Mouse (Mus musculus): ENCODE measurements around the gene Klhl10. TPM values are rescaled to one million over a fixed set of nuclear protein-coding genes. Genes with fewer than 3 reads are reported as not detected.

Klhl10 gene
- polyA plus RNA-seq, 1 experiment, result 0.90 TPM

DNA sequence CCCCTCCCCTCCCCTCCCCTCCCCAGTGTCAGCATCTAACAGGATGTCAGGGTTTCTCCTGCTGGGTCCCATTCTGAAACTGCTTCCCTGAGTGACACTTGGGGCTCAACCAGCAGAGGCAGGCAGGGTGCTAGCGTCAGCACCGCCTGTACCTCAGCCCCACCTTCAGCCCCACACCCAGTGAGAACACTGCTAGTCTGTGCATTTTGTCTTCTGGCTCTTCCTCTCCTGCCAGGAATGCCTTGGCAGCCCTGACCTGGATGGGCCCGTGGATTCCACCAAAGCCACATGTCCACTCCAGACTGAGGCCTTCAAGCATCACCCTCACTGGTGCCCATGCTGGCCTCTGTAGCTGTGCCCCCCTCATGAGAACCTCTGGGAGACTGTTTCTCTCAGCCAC lies 32.0 kb upstream of the Klhl10 start:
- no peaks in the 10 kb centered on the region for H3K27me3 ChIP-seq (ENCODE audit: control insufficient read depth, insufficient read depth, low read length, poor library complexity, severe bottlenecking)
- H3K4me1 ChIP-seq (ENCODE audit: control insufficient read depth, insufficient read depth, low read length), result no peaks in the 10 kb centered on the region
- H3K4me3 ChIP-seq (ENCODE audit: low read depth, low read length), result no peak overlapping the region
- no peak overlapping the region for H3K9ac ChIP-seq (ENCODE audit: low read depth, poor library complexity, severe bottlenecking)
- TF ChIP-seq POLR2A (IDR thresholded peaks at IDR 0.05; ENCODE audit: insufficient read depth, low read length), result no peak
- TF ChIP-seq CTCF (IDR thresholded peaks at IDR 0.05; ENCODE audit: low read depth, low read length), result no peak
- TF ChIP-seq EP300 (IDR thresholded peaks at IDR 0.05; ENCODE audit: insufficient read depth, low read depth, low read length), result no peak
- no peak overlapping the region for H3K27ac ChIP-seq (ENCODE audit: insufficient read depth, low read length)
- no peaks in the 10 kb centered on the region for H3K9me3 ChIP-seq (replicated peaks; ENCODE audit: control insufficient read depth, insufficient read depth, low read length, poor library complexity, severe bottlenecking)
- no peaks in the 10 kb centered on the region for H3K36me3 ChIP-seq (ENCODE audit: control insufficient read depth, insufficient read depth, low read length, poor library complexity, severe bottlenecking)

DNA sequence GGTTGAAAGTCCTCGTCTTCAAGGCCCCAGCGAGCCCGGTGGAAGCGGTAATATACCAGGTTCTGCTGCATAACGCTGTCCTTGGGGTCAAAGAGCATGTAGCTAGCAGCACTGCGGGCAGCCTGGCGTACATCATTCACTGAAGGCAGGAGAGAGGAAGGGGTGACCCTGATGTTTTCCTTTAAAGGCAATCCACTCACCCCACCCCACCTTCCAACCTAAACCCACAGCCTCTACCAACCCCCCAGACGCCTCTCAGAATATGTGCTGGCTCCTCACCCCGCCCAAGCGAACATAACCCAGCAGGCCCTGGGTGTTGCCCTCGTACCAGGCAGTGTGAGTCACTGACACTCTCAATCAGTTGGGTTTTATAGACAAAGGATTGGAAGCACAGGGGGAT lies 30.0 kb upstream of the Klhl10 start:
- Histone ChIP-seq H3K36me3 (ENCODE audit: control insufficient read depth, insufficient read depth, low read length, poor library complexity, severe bottlenecking) (no peaks in the 10 kb centered on the region), H3K4me1 (ENCODE audit: control insufficient read depth, insufficient read depth, low read length) (no peaks in the 10 kb centered on the region), H3K4me3 (ENCODE audit: low read depth, low read length) (no peak overlapping the region), H3K9ac (ENCODE audit: low read depth, poor library complexity, severe bottlenecking) (no peak overlapping the region), H3K27me3 (ENCODE audit: control insufficient read depth, insufficient read depth, low read length, poor library complexity, severe bottlenecking) (no peaks in the 10 kb centered on the region), H3K9me3 (replicated peaks; ENCODE audit: control insufficient read depth, insufficient read depth, low read length, poor library complexity, severe bottlenecking) (no peaks in the 10 kb centered on the region), H3K27ac (ENCODE audit: insufficient read depth, low read length) (no peak overlapping the region)
- TF ChIP-seq EP300 (IDR thresholded peaks at IDR 0.05; ENCODE audit: insufficient read depth, low read depth, low read length), result no peak
- no peak for TF ChIP-seq CTCF (IDR thresholded peaks at IDR 0.05; ENCODE audit: low read depth, low read length)
- no peak for TF ChIP-seq POLR2A (IDR thresholded peaks at IDR 0.05; ENCODE audit: insufficient read depth, low read length)

DNA sequence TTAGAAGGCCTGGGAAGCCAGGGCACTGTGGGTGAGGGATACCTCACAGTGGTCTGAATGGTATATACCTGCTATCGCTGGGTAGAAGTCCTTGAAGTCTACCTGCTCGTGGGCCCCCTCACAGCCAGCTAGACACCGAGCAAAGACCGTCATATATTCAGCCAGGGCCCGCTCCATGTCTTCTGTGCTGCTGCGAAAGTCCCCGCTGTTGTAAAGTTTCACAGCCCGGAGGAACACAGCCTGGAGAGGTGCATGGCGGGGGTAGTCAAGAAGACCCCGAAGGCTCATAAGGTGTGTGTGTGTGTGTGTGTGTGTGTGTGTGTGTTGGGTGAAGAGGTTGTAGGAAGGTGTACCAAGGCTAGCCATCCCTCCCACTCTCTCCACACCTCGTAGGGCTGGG lies 28.2 kb upstream of the Klhl10 start:
- H3K4me1 ChIP-seq (ENCODE audit: control insufficient read depth, insufficient read depth, low read length), result no peaks in the 10 kb centered on the region
- H3K36me3 ChIP-seq (ENCODE audit: control insufficient read depth, insufficient read depth, low read length, poor library complexity, severe bottlenecking), result no peaks in the 10 kb centered on the region
- H3K9ac ChIP-seq (ENCODE audit: low read depth, poor library complexity, severe bottlenecking), result peak overlapping the region; percentile 89
- peak overlapping the region; percentile 71 for H3K4me3 ChIP-seq (ENCODE audit: low read depth, low read length)
- no peak overlapping the region for H3K27ac ChIP-seq (ENCODE audit: insufficient read depth, low read length)
- TF ChIP-seq POLR2A (IDR thresholded peaks at IDR 0.05; ENCODE audit: insufficient read depth, low read length), result no peak
- no peak for TF ChIP-seq EP300 (IDR thresholded peaks at IDR 0.05; ENCODE audit: insufficient read depth, low read depth, low read length)
- TF ChIP-seq CTCF (IDR thresholded peaks at IDR 0.05; ENCODE audit: low read depth, low read length), result no peak
- no peaks in the 10 kb centered on the region for H3K27me3 ChIP-seq (ENCODE audit: control insufficient read depth, insufficient read depth, low read length, poor library complexity, severe bottlenecking)
- H3K9me3 ChIP-seq (replicated peaks; ENCODE audit: control insufficient read depth, insufficient read depth, low read length, poor library complexity, severe bottlenecking), result no peaks in the 10 kb centered on the region

- Histone ChIP-seq H3K9ac (ENCODE audit: low read depth, poor library complexity, severe bottlenecking) (peak within 1 kb of the TSS; percentile 89), H3K4me3 (ENCODE audit: low read depth, low read length) (peak within 1 kb of the TSS; percentile 71), H3K27ac (ENCODE audit: insufficient read depth, low read length) (peak within 1 kb of the TSS; percentile 36; the same call in 1 of the 2 replicates), H3K9me3 (replicated peaks; ENCODE audit: control insufficient read depth, insufficient read depth, low read length, poor library complexity, severe bottlenecking) (no peaks in the 10 kb centered on the region), H3K36me3 (ENCODE audit: control insufficient read depth, insufficient read depth, low read length, poor library complexity, severe bottlenecking) (no peaks in the 10 kb centered on the region), H3K27me3 (ENCODE audit: control insufficient read depth, insufficient read depth, low read length, poor library complexity, severe bottlenecking) (no peaks in the 10 kb centered on the region), H3K4me1 (ENCODE audit: control insufficient read depth, insufficient read depth, low read length) (no peaks in the 10 kb centered on the region)
- peak; percentile 60 for TF ChIP-seq CTCF (IDR thresholded peaks at IDR 0.05; ENCODE audit: low read depth, low read length)
- TF ChIP-seq POLR2A (IDR thresholded peaks at IDR 0.05; ENCODE audit: insufficient read depth, low read length), result no peak
- no peak for TF ChIP-seq EP300 (IDR thresholded peaks at IDR 0.05; ENCODE audit: insufficient read depth, low read depth, low read length)
These were observed 27.4 kb upstream of the Klhl10 start, which contains the start of gene P3h4 for GRCm38 (mm10) chr11:100414021-100414913. Gene P3h4, minus strand, starts transcription at chr11:100414836.

DNA sequence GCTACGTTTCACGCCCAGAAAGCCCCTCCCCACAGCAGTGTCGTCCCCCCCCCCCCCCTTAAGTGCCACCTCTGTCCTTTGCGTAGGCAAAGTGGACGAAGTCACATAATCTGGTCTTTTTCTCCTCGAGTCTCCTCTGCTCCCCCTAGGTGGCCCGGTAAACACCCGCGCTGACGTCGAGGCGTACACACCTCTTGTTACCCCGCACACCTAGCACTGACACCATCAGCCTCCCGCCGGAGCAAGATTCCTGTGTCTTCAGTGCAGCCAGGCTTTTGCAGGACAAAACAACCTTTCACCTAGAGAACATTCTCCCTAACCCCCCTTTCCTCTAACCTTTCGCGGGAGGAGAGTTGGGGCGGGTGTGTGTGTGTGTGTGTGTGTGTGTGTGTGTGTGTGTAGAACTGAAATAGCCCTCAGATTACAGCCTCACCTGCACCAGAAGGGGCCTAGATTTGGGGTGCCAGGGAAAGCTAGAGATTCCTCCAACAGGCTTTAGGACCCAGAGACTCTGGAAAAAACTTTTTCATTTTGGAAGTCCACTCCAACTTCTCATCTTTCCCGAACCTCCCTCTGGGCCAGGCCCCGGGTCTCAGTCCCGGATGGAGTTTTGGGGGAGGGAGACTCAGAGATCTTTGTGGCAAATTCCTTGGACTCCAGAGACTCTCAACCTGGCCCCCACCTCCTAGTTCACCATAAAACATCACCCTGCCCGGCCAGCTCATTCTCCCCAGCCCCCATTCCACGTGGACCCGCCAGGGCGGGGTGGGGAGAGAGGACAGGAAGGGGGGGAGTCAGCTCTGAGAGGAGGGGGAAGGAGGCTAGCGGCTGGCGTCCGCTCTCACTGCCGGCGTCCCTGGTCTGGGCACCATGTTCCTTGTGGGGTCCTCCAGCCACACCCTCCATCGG lies 26.5 kb upstream of the Klhl10 start, which contains the start of gene Fkbp10:
TSS of gene Fkbp10 (plus strand) at position 784 of the 909 bp plus-strand sequence.
- Histone ChIP-seq H3K9me3 (replicated peaks; ENCODE audit: control insufficient read depth, insufficient read depth, low read length, poor library complexity, severe bottlenecking) (no peaks in the 10 kb centered on the region), H3K9ac (ENCODE audit: low read depth, poor library complexity, severe bottlenecking) (peak within 1 kb of the TSS; percentile 89), H3K4me1 (ENCODE audit: control insufficient read depth, insufficient read depth, low read length) (no peaks in the 10 kb centered on the region), H3K36me3 (ENCODE audit: control insufficient read depth, insufficient read depth, low read length, poor library complexity, severe bottlenecking) (no peaks in the 10 kb centered on the region), H3K4me3 (ENCODE audit: low read depth, low read length) (peak within 1 kb of the TSS; percentile 71), H3K27me3 (ENCODE audit: control insufficient read depth, insufficient read depth, low read length, poor library complexity, severe bottlenecking) (no peaks in the 10 kb centered on the region), H3K27ac (ENCODE audit: insufficient read depth, low read length) (peak within 1 kb of the TSS; percentile 36; the same call in 1 of the 2 replicates)
- no peak for TF ChIP-seq CTCF (IDR thresholded peaks at IDR 0.05; ENCODE audit: low read depth, low read length)
- no peak for TF ChIP-seq POLR2A (IDR thresholded peaks at IDR 0.05; ENCODE audit: insufficient read depth, low read length)
- TF ChIP-seq EP300 (IDR thresholded peaks at IDR 0.05; ENCODE audit: insufficient read depth, low read depth, low read length), result no peak

Measured in ES-Bruce4 (cell line).